Mouse (Mus musculus): ENCODE measurements around the gene Olfr971.
"Not testable (repeated sequence)": the region's sequence is repeated elsewhere in the genome, so short reads cannot be mapped to it uniquely, and the experiment has no call there.

Olfr971 gene

GRCm38 (mm10) chr9:39836576-39836975 lies at the start of gene Olfr971:
TSS of gene Olfr971 (plus strand) at chr9:39836876.
- DNase-seq = not testable (repeated sequence)

DNA sequence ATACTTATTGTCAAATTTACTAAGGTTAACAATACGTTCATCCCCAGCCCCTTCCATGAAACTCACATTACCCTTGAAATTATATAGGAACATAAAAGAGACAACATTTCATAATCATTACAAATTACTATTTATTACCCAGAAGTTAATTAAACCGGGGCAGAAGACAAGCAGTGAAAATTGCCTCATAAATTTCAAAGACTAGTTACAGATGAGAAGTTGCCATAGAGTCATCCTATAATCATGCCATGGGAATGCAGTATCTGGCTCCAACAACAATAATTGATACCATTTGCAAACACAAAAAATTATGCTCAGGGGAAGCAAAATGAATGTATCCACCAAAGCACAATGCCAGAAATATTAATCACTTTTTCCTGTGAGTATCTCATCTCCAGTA lies 46.1 kb upstream of the Olfr971 start, which contains the start of gene Olfr969:
TSS of gene Olfr969 (plus strand) at position 388 of the 400 bp plus-strand sequence.
- no peak for DNase-seq

GRCm38 (mm10) chr9:39808560-39808959 lies 28.1 kb upstream of the Olfr971 start, which contains the start of gene Olfr970:
TSS of gene Olfr970 (plus strand) at chr9:39808860.
- no peak for DNase-seq

DNA sequence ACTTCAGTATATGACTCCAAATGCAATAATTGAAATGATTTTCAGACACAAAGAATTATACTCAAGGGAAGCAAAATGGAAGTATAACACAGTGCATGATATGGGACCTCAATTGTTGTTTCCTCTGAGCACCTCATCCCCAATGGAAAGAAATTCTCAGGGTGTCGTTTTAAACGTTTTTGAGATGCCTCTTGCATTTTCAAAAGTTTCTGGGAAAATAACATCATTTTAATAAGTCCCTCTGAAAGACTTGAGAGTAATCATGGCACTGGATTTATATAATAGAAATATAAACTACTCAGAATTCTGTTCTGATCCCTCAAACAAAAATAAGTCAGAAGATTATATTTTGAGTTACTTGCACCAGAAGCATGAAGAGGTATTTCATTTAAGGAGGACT lies 29.4 kb downstream of the Olfr971 start, which contains the start of gene Olfr972:
TSS of gene Olfr972 (plus strand) at position 301 of the 400 bp plus-strand sequence.
- DNase-seq = no peak

- DNase-seq = not testable (repeated sequence)
Observed at GRCm38 (mm10) chr9:39871986-39872385, 35.3 kb downstream of the Olfr971 start.

GRCm38 (mm10) chr9:39877541-39878396 lies 41.1 kb downstream of the Olfr971 start:
- not testable (repeated sequence) for DNase-seq

All from cerebellum, adult 11-12 months (tissue).